Mouse (Mus musculus) myocyte (in vitro differentiated cells): ENCODE measurements around the gene Antxrl. TPM values are rescaled to one million over a fixed set of nuclear protein-coding genes. Genes with fewer than 3 reads are reported as not detected.

Experiments
- H3K27me3 ChIP-seq: one replicate; pipeline ENCODE4 v1.6.1; 2011; ENCODE audit not compliant: control insufficient read depth, insufficient read depth, insufficient read length
- H3K36me3 ChIP-seq: one replicate; pipeline ENCODE4 v1.6.1; 2011; ENCODE audit not compliant: control insufficient read depth, insufficient read depth
- H3K4me2 ChIP-seq: one replicate; pipeline ENCODE4 v1.6.1; 2011; ENCODE audit warnings: low read depth, control low read depth
- H3K4me3 ChIP-seq: one replicate; pipeline ENCODE4 v1.5.1; 2011; ENCODE audit warnings: mild to moderate bottlenecking, control low read depth, moderate library complexity
- H3K79me2 ChIP-seq: one replicate; pipeline ENCODE4 v1.6.1; 2011; ENCODE audit not compliant: control insufficient read depth, insufficient read depth
- H3ac ChIP-seq: one replicate; pipeline ENCODE4 v1.6.1; 2011; ENCODE audit not compliant: control insufficient read depth, insufficient read length
- CEBPB ChIP-seq: IDR thresholded peaks from 2 replicates; pipeline ENCODE4 v1.6.1; 2011; ENCODE audit warnings: mild to moderate bottlenecking, moderate library complexity; ENCODE audit not compliant: poor library complexity, insufficient read depth, severe bottlenecking
- E2F4 ChIP-seq: IDR thresholded peaks from one replicate; pipeline ENCODE4 v1.6.1; 2011; ENCODE audit warnings: mild to moderate bottlenecking, control low read depth, moderate library complexity; ENCODE audit not compliant: insufficient read depth
- MAX ChIP-seq: IDR thresholded peaks from one replicate; pipeline ENCODE4 v1.6.1; 2011; ENCODE audit warnings: low read depth, mild to moderate bottlenecking, control low read depth
- MYOD1 ChIP-seq, 3 experiments: IDR thresholded peaks; one replicate each; pipeline ENCODE4 v1.6.1; 2011; ENCODE audit warnings: control low read depth in 2 of 3, low read depth in 2 of 3, mild to moderate bottlenecking in 2 of 3, moderate library complexity in 1 of 3; ENCODE audit not compliant: insufficient read length in 2 of 3, control insufficient read depth in 1 of 3
- MYOG ChIP-seq, 3 experiments: IDR thresholded peaks; one replicate each; pipeline ENCODE4 v1.6.1; 2011; ENCODE audit warnings: control low read depth in 2 of 3, low read depth in 2 of 3, mild to moderate bottlenecking in 2 of 3; ENCODE audit not compliant: insufficient read length in 2 of 3, control insufficient read depth in 1 of 3, insufficient read depth in 1 of 3
- POLR2A ChIP-seq: IDR thresholded peaks from one replicate; pipeline ENCODE4 v1.6.1; 2011; ENCODE audit warnings: low read depth, mild to moderate bottlenecking, control low read depth, moderate library complexity; ENCODE audit not compliant: insufficient read length
- POLR2AphosphoS2 ChIP-seq: IDR thresholded peaks from one replicate; pipeline ENCODE4 v1.6.1; 2011; ENCODE audit warnings: low read depth, control low read depth; ENCODE audit not compliant: insufficient read length
- REST ChIP-seq: IDR thresholded peaks from one replicate; pipeline ENCODE4 v1.6.1; 2011; ENCODE audit warnings: mild to moderate bottlenecking, control low read depth, moderate library complexity; ENCODE audit not compliant: insufficient read depth, insufficient read length
- SRF ChIP-seq: IDR thresholded peaks from one replicate; pipeline ENCODE4 v1.6.1; 2011; ENCODE audit warnings: low read depth; ENCODE audit not compliant: control insufficient read depth, insufficient read length
- TCF12 ChIP-seq: IDR thresholded peaks from one replicate; pipeline ENCODE4 v1.6.1; 2011; ENCODE audit warnings: mild to moderate bottlenecking, control low read depth; ENCODE audit not compliant: poor library complexity, insufficient read depth, severe bottlenecking
- TCF3 ChIP-seq: IDR thresholded peaks from one replicate; pipeline ENCODE4 v1.6.1; 2011; ENCODE audit warnings: low read depth, control low read depth; ENCODE audit not compliant: insufficient read length
- USF1 ChIP-seq: IDR thresholded peaks from one replicate; pipeline ENCODE4 v1.6.1; 2011; ENCODE audit warnings: low read depth, mild to moderate bottlenecking, control low read depth, moderate library complexity
- polyA plus RNA-seq: library from polyadenylated mRNA; unstranded; fragments of >200 nt; fragmentation: generic; extraction: Trizol; gene quantifications from one replicate; pipeline ENCODE4 v1.2.1, GENCODE M21; 2012; ENCODE audit warnings: missing spikeins

The Antxrl gene
- polyA plus RNA-seq, 1 experiment = 0.06 TPM

DNA sequence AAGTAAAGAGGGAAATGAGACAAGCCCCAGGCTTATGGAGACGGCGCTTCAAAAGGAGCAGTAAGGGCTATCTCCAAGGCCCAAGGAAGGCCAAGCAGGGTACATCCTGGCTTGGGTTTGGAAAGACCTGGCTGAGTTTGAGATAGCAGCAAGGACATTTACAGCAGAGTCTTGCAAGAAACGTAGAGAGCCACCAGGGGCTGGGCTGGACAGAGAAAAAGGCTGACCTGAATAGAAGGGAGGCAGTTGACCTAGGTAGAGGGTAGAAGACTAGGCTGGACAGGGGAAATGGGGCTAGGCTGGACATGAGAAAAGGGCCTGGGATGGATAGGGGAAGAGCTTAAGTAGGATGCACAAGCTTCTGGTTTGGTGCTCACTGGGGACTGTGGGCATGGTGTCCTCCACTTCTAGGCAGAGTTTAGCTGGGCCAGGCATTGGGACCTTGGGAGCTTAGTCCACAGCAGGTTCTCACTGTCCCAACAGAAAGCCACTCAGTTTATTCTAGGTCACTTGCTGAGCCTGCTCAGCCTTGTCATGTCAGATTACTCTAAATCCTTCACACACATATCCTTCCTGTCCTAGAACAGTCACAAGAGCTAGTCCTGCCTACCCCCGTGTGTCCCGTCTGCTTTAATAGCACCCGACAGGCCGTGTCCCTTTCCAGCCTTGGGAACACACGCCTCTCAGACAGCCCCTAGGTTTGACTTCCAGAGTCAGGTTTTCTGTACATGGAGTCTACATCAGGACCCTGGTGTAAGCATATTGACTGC, 18.5 kb upstream of the Antxrl start:
- Histone ChIP-seq H3K79me2 (no peaks in the 10 kb centered on the region), H3K4me2 (no peak overlapping the region), H3ac (no peak overlapping the region), H3K27me3 (no peaks in the 10 kb centered on the region), H3K36me3 (no peaks in the 10 kb centered on the region), H3K4me3 (no peak overlapping the region)
- TF ChIP-seq MYOD1 (IDR thresholded peaks at IDR 0.05; ENCODE audit: control insufficient read depth in 1 of 3, insufficient read length in 2 of 3, low read depth in 2 of 3) (no peak), TCF3 (no peak), MYOG (IDR thresholded peaks at IDR 0.05; ENCODE audit: control insufficient read depth in 1 of 3, insufficient read depth in 1 of 3, insufficient read length in 2 of 3, low read depth in 2 of 3) (no peak), USF1 (no peak), POLR2A (no peak), CEBPB (no peak), SRF (no peak), POLR2AphosphoS2 (no peak), TCF12 (no peak)

DNA sequence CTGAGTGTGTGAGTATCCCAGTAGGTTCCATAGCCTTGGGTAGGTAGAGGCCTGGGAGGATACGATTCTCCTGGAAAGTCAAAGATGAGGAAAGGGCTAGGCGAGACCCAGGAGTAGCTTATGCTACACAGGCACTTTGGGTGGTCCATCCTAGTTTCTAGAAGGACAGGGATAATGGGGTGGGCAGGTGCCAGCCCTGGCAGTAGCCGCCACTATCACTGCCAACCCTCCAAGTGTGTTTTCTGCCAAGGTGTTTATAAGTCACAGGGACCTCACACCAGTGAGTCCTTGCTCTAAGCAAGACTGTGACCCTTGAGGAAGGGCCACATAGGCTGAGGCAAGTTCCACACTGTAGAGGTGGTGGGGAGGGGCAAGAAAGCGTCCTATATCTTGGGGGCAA, 11.3 kb upstream of the Antxrl start:
- Histone ChIP-seq H3K4me3 (no peak overlapping the region), H3K79me2 (no peaks in the 10 kb centered on the region), H3K4me2 (no peak overlapping the region), H3ac (no peak overlapping the region), H3K36me3 (no peaks in the 10 kb centered on the region), H3K27me3 (no peaks in the 10 kb centered on the region)
- TF ChIP-seq REST (no peak), USF1 (no peak), TCF3 (no peak), CEBPB (no peak), MYOD1 (IDR thresholded peaks at IDR 0.05; ENCODE audit: control insufficient read depth in 1 of 3, insufficient read length in 2 of 3, low read depth in 2 of 3) (no peak), POLR2A (no peak), MAX (no peak), TCF12 (no peak), SRF (no peak), E2F4 (no peak), POLR2AphosphoS2 (no peak), MYOG (IDR thresholded peaks at IDR 0.05; ENCODE audit: control insufficient read depth in 1 of 3, insufficient read depth in 1 of 3, insufficient read length in 2 of 3, low read depth in 2 of 3) (no peak)

DNA sequence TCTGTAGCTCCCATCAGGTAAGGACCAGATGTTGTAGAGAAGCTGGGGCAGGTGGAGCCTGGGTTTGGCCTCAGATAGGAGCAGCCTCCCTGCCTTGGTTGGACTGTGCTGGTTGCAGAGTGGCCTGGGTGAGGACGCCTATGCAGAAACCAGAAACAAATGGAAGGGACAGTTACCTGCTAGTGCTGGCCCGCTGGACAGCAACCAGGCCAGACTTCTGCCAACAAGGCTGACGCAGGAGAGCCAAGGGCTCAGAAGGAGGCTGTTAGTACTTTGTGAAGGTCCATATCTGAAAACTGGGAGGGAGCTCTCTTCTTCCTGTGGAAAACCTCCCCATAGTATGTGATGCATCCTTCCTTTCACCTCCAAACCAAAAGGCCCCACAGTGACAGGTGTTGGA, 9.2 kb upstream of the Antxrl start:
- H3K4me2 ChIP-seq = no peak overlapping the region
- H3ac ChIP-seq = no peak overlapping the region
- H3K36me3 ChIP-seq = no peaks in the 10 kb centered on the region
- H3K4me3 ChIP-seq = no peak overlapping the region
- no peaks in the 10 kb centered on the region for H3K27me3 ChIP-seq
- TF ChIP-seq TCF12 (no peak), TCF3 (no peak), SRF (no peak), CEBPB (no peak), POLR2A (no peak)
- H3K79me2 ChIP-seq = no peaks in the 10 kb centered on the region

DNA sequence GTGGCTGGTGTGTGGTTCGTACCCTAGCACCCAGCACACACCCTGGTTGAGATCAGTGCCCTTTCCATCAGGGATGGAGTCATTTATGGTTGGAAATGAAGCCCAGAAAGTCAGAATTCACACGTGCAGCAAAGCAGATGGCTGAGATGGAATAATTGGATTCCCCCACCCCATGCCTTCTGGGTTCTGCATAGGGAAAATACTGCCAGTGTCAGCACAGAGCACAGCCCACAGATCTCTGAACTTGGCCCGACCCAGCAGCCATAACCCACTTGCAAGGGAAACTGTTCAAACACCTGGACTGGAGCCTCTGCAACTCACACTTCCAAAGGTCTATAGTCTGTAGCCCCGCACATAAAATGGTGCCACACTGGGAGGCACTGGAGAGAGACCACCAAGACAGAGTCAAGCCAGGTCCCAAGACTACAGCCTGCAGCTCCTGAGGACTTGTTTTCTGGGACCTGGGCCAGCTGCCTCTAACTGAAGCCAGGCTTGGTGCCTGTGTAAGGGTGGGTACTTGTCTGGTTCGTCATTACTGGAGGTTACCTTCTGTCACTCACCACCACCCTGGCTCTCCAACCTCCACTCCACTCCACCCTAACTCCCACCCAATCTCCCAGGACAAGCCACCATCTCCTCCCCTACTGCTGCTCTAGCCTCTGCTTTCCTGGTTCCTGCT, 2.3 kb upstream of the Antxrl start:
- no peaks in the 10 kb centered on the region for H3K27me3 ChIP-seq
- TF ChIP-seq USF1 (no peak), SRF (no peak), TCF3 (no peak), CEBPB (no peak), MYOD1 (IDR thresholded peaks at IDR 0.05; ENCODE audit: control insufficient read depth in 1 of 3, insufficient read length in 2 of 3, low read depth in 2 of 3) (no peak), MYOG (IDR thresholded peaks at IDR 0.05; ENCODE audit: control insufficient read depth in 1 of 3, insufficient read depth in 1 of 3, insufficient read length in 2 of 3, low read depth in 2 of 3) (no peak), REST (no peak), TCF12 (no peak), POLR2A (no peak), MAX (no peak), E2F4 (no peak), POLR2AphosphoS2 (no peak)

More for the DNA sequence above, 2.3 kb upstream of the Antxrl start:
- Histone ChIP-seq H3K79me2 (no peaks in the 10 kb centered on the region), H3K4me2 (no peak overlapping the region), H3K36me3 (no peaks in the 10 kb centered on the region), H3ac (no peak overlapping the region), H3K4me3 (no peak overlapping the region)
